Mouse (Mus musculus): ENCODE measurements around the gene Cstf1.

- TF ChIP-seq CTCF (IDR thresholded peaks at IDR 0.05; ENCODE audit: low read depth) (no peak), EP300 (optimal IDR thresholded peaks at IDR 0.05) (no peak)
Measured at GRCm38 (mm10) chr2:172410686-172411085, 40.2 kb downstream of the Cstf1 start.
